Mouse (Mus musculus) forebrain, embryonic 15.5 days (tissue): ENCODE data around the gene Gspt1. TPM values are rescaled to one million over a fixed set of nuclear protein-coding genes. Genes with fewer than 3 reads are reported as not detected.

Experiments used
- ATAC-seq: fragments of 200-750 bp; cut with Nextera tagmentation; replicated peaks from 2 replicates; pipeline ENCODE4 v1.8.0; 2017; ENCODE audit warnings: mild to moderate bottlenecking, moderate TSS enrichment, moderate library complexity
- H3K27ac ChIP-seq: fragments of 300-500 bp; sonication (generic); replicated peaks from 2 replicates; pipeline ENCODE4 v1.5.1; 2015; ENCODE audit warnings: mild to moderate bottlenecking, inconsistent platforms
- H3K27me3 ChIP-seq: fragments of 300-500 bp; sonication (generic); 2 replicates; pipeline ENCODE4 v1.6.1; 2015; ENCODE audit warnings: inconsistent platforms
- H3K36me3 ChIP-seq: fragments of 300-500 bp; sonication (generic); 2 replicates; pipeline ENCODE4 v1.6.1; 2015; ENCODE audit warnings: mild to moderate bottlenecking, inconsistent platforms
- H3K4me1 ChIP-seq: fragments of 300-500 bp; sonication (generic); 2 replicates; pipeline ENCODE4 v1.6.1; 2015; ENCODE audit warnings: inconsistent platforms
- H3K4me2 ChIP-seq: fragments of 300-500 bp; sonication (generic); replicated peaks from 2 replicates; pipeline ENCODE4 v1.6.1; 2015; ENCODE audit warnings: mild to moderate bottlenecking, inconsistent platforms
- H3K4me3 ChIP-seq: fragments of 300-500 bp; sonication (generic); 2 replicates; pipeline ENCODE4 v1.5.1; 2015; ENCODE audit warnings: mild to moderate bottlenecking, inconsistent platforms
- H3K9ac ChIP-seq: fragments of 300-500 bp; sonication (generic); replicated peaks from 2 replicates; pipeline ENCODE4 v1.6.1; 2015; ENCODE audit warnings: mild to moderate bottlenecking, inconsistent platforms
- H3K9me3 ChIP-seq: fragments of 300-500 bp; sonication (generic); 2 replicates; pipeline ENCODE4 v1.6.1; 2016; ENCODE audit warnings: inconsistent platforms
- WGBS: fragments of 180-500 bp; shearing (Covaris S2); methylation state at CpG from one replicate; pipeline ENCODE4 v1.1.7; 2015; ENCODE audit warnings: mixed read lengths; 5-methylcytosine and 5-hydroxymethylcytosine counted together
- microRNA counts: library from miRNA; unstranded; fragments of <30 nt; microRNA quantifications from one replicate; lab custom pipeline; 2016
- microRNA-seq: library from miRNA; unstranded; fragments of <30 nt; microRNA quantifications from one replicate; pipeline ENCODE4, GENCODE M21; 2016
- polyA plus RNA-seq: library from polyadenylated mRNA; unstranded; fragments of >200 nt; fragmentation: Nextera tagmentation; extraction: Ambion mirVana; gene quantifications from 2 replicates; pipeline ENCODE4 v1.2.1, GENCODE M21; 2015

Gspt1 gene
- polyA plus RNA-seq, 1 experiment from 2014 or later, result 60.7 TPM

DNA sequence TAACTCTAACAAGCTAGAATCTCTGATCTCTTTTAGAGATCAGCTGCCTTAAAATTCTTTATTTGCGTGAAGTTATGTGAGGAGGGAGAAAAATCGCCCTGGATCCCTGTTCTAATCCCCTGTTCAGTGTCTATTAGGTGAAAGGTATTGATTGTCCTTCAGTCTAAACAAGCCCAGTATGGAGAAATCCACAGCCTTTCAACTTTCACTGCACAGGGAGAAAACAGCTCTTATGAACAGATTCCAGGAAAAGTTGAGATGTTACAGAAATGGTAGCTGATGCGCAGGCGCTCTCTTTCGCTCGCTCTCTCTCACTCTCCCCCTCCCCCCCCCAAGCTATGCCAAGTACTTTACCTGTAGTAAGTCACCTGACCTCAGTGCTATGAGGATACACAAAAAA, 82.4 kb downstream of the Gspt1 start:
- WGBS, result 91% methylated on average over 6 of the region's 6 CpGs
- Histone ChIP-seq H3K27me3 (no peaks in the 10 kb centered on the region), H3K36me3 (no peaks in the 10 kb centered on the region), H3K27ac (no peak overlapping the region), H3K9me3 (no peaks in the 10 kb centered on the region), H3K9ac (no peak overlapping the region), H3K4me2 (no peak overlapping the region), H3K4me3 (no peak overlapping the region), H3K4me1 (peaks cover 13% of the 10 kb centered on the region)
- no peak for ATAC-seq

MicroRNAs encoded within 50 kb of the gene (microRNA counts, 519-probe panel; counts per million panel counts)
- 2,155 counts per million, percentile 35 among the panel's probes with 10 or more counts for microRNA mmu-miR-1945 (lab: Ali Mortazavi, UCI)

Small RNA genes lying within 50 kb of the gene (microRNA-seq; reads per million reads assigned to microRNA genes)
- gene Mir1945, result 3.5 reads per million, percentile 10 among the genes with 10 or more reads in this experiment

Other genes starting within 250 kb of the Gspt1 start
- gene Snn, start 193.4 kb downstream of the Gspt1 start, polyA plus RNA-seq, result 156 and 171 TPM in 2 replicates
- gene Litaf, start 188.2 kb downstream of the Gspt1 start, polyA plus RNA-seq, result 48.2 and 48.5 TPM in 2 replicates
- 32.1 and 34.4 TPM in 2 replicates for gene Txndc11, start 119.7 kb downstream of the Gspt1 start, polyA plus RNA-seq
- gene Zc3h7a, start 77.9 kb downstream of the Gspt1 start, polyA plus RNA-seq, result 72.9 and 74.8 TPM in 2 replicates
- 155 and 157 TPM in 2 replicates for gene Rsl1d1, start 51.0 kb downstream of the Gspt1 start, polyA plus RNA-seq
- not detected in 2 replicates for gene Tnfrsf17, start 59.5 kb upstream of the Gspt1 start, polyA plus RNA-seq
- 14.1 and 15.9 TPM in 2 replicates for gene Snx29, start 68.6 kb upstream of the Gspt1 start, polyA plus RNA-seq